Mouse (Mus musculus) intestine, postnatal 0 days (tissue): ENCODE data around the gene Cd22. TPM values are rescaled to one million over a fixed set of nuclear protein-coding genes. Genes with fewer than 3 reads are reported as not detected.

Experiments used
- ATAC-seq: fragments of 200-750 bp; cut with Nextera tagmentation; 2 replicates; pipeline ENCODE4 v1.8.0; 2017; ENCODE audit warnings: mild to moderate bottlenecking, moderate TSS enrichment, moderate library complexity
- H3K27ac ChIP-seq: fragments of 300-500 bp; sonication (generic); 2 replicates; pipeline ENCODE4 v1.5.1; 2014; ENCODE audit warnings: mild to moderate bottlenecking, low read depth, low read length, moderate library complexity
- H3K27me3 ChIP-seq: fragments of 300-500 bp; sonication (generic); replicated peaks from 2 replicates; pipeline ENCODE4 v1.6.1; 2014; ENCODE audit warnings: low read length, mixed read lengths; ENCODE audit not compliant: control insufficient read depth, insufficient read depth
- H3K36me3 ChIP-seq: fragments of 300-500 bp; sonication (generic); 2 replicates; pipeline ENCODE4 v1.6.1; 2014; ENCODE audit warnings: mild to moderate bottlenecking, moderate library complexity; ENCODE audit not compliant: control insufficient read depth, insufficient read depth
- H3K4me1 ChIP-seq: fragments of 300-500 bp; sonication (generic); replicated peaks from 2 replicates; pipeline ENCODE4 v1.6.1; 2014; ENCODE audit warnings: antibody characterized with exemption, low read length, mixed read lengths; ENCODE audit not compliant: control insufficient read depth, insufficient read depth
- H3K4me2 ChIP-seq: fragments of 300-500 bp; sonication (generic); replicated peaks from 2 replicates; pipeline ENCODE4 v1.6.1; 2014; ENCODE audit warnings: low read depth, mild to moderate bottlenecking, moderate library complexity
- H3K4me3 ChIP-seq: fragments of 300-500 bp; sonication (generic); 2 replicates; pipeline ENCODE4 v1.5.1; 2014; ENCODE audit warnings: low read depth, low read length
- H3K9ac ChIP-seq: fragments of 300-500 bp; sonication (generic); 2 replicates; pipeline ENCODE4 v1.6.1; 2014; ENCODE audit warnings: mild to moderate bottlenecking, low read depth, low read length
- H3K9me3 ChIP-seq: fragments of 300-500 bp; sonication (generic); 2 replicates; pipeline ENCODE4 v1.6.1; 2016; ENCODE audit warnings: mixed run types; ENCODE audit not compliant: control insufficient read depth
- CTCF ChIP-seq: sonication (generic); IDR thresholded peaks from 2 replicates; pipeline ENCODE4 v1.5.1; 2016; ENCODE audit warnings: low read depth, mild to moderate bottlenecking, control low read depth, antibody characterized with exemption, moderate library complexity
- WGBS: fragments of 180-500 bp; shearing (Covaris S2); extraction: QIAGEN DNeasy Blood & Tissue Kit; methylation state at CpG from one replicate; pipeline ENCODE4 v1.1.7; 2014; 5-methylcytosine and 5-hydroxymethylcytosine counted together
- polyA plus RNA-seq: library from polyadenylated mRNA; unstranded; fragments of >200 nt; fragmentation: Nextera tagmentation; extraction: Ambion mirVana; gene quantifications from 2 replicates; pipeline ENCODE4 v1.2.1, GENCODE M21; 2015

Gene Cd22
- polyA plus RNA-seq, 1 experiment from 2014 or later, result 0.27 TPM

DNA sequence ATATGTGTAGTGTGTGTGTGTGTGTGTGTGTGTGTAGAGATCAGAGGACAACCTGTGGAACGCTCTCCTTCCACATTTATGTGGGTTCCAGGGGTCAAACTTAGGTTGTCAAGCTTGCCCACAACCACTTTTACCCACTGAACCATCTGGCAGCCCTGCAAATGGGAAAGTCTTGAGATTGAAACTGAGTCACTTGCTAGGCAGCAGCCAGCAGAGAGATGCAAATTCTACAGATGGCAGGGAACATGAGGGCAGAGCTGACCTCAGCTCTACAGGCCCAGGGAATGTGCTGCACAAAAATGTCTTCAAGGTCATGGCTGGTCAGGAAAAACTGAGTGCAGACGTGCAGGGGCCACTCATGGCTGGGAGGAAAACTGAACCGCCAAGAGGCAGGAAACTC, 1.2 kb upstream of the Cd22 start:
- Histone ChIP-seq H3K4me1 (no peaks in the 10 kb centered on the region), H3K27ac (no peak overlapping the region), H3K9me3 (no peaks in the 10 kb centered on the region), H3K36me3 (no peaks in the 10 kb centered on the region), H3K4me2 (no peak overlapping the region), H3K27me3 (no peaks in the 10 kb centered on the region), H3K4me3 (no peak overlapping the region), H3K9ac (no peak overlapping the region)
- no peak for ATAC-seq
- WGBS, result 70% methylated on average over 3 of the region's 3 CpGs
- no peak for TF ChIP-seq CTCF

DNA sequence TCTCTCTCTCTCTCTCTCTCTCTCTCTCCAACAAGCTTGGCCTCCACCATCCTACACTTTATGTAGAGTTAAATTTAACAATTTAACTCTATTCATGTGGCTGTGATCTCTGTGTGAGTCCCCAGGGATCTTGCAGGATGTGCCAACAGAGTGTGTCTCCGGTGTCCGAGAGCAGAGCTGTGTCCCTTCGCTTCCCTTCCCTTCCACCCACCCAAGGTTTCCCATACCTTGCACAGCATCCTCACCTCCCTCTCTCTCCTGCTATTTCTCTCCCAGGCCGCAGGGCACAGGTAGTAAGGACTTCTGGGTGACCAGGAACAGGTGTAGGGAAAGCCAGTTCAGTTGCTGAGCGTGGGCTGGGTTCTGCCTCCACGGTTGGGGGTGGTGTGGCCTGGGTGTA, 1.2 kb downstream of the Cd22 start:
- H3K27me3 ChIP-seq, result no peaks in the 10 kb centered on the region
- no peak overlapping the region for H3K4me2 ChIP-seq
- H3K36me3 ChIP-seq, result no peaks in the 10 kb centered on the region
- no peaks in the 10 kb centered on the region for H3K4me1 ChIP-seq
- no peaks in the 10 kb centered on the region for H3K9me3 ChIP-seq
- no peak overlapping the region for H3K9ac ChIP-seq
- 66% methylated on average over 6 of the region's 6 CpGs for WGBS
- no peak overlapping the region for H3K4me3 ChIP-seq
- no peak for TF ChIP-seq CTCF
- no peak for ATAC-seq
- H3K27ac ChIP-seq, result no peak overlapping the region

DNA sequence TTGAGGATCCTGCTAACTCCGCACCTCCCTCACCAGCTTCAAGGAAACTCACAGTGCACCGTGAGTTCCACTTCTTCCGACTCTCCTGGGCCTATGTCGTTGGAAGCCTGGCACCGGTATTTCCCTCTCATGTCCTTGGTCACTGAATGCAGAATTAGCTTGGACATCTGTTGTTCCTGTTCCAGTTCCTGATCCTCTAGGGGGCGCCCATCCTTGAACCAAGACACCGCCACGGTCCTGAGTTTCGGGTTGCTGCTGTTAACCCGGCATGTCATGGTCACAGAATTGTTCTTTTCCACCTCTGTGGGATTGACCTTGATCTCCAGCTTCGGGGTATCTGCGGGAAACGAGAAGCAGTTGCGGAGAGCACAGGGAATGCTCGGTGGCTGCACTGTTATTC, 7.1 kb downstream of the Cd22 start:
- TF ChIP-seq CTCF, result peak; percentile 82
- Histone ChIP-seq H3K4me2 (peak overlapping the region; percentile 32), H3K4me1 (no peaks in the 10 kb centered on the region), H3K9me3 (no peaks in the 10 kb centered on the region), H3K27ac (no peak overlapping the region), H3K36me3 (no peaks in the 10 kb centered on the region), H3K4me3 (0 out of 2 replicates have a peak overlapping the region, but pooled peaks have one; percentile 5), H3K9ac (no peak overlapping the region), H3K27me3 (no peaks in the 10 kb centered on the region)
- no peak for ATAC-seq
- WGBS, result 17% methylated on average over 15 of the region's 15 CpGs

DNA sequence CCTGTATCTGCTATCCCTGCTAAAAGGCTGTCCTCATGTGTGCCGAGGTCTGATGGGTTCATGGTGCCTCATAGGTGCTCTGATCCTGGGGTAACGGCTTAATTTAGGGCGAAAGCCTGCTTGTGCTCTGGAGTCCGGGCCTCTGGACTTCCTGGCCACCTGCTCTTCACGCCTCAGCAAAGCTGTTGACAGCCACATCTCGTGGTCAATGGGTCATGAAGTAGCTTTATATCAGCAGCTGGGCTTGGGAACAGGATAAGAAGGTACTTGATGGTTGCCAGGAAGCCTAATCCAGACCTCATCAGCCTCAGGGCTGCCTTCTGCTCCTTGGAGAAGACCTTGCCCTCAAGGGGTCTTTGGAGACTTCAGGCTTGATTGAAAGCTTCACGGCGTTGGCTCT, 16.8 kb downstream of the Cd22 start:
- 74% methylated on average over 8 of the region's 8 CpGs for WGBS
- Histone ChIP-seq H3K4me1 (no peaks in the 10 kb centered on the region), H3K27me3 (no peaks in the 10 kb centered on the region), H3K4me2 (no peak overlapping the region), H3K36me3 (no peaks in the 10 kb centered on the region), H3K27ac (no peak overlapping the region), H3K4me3 (no peak overlapping the region), H3K9ac (no peak overlapping the region), H3K9me3 (no peaks in the 10 kb centered on the region)
- no peak for ATAC-seq
- TF ChIP-seq CTCF, result no peak

DNA sequence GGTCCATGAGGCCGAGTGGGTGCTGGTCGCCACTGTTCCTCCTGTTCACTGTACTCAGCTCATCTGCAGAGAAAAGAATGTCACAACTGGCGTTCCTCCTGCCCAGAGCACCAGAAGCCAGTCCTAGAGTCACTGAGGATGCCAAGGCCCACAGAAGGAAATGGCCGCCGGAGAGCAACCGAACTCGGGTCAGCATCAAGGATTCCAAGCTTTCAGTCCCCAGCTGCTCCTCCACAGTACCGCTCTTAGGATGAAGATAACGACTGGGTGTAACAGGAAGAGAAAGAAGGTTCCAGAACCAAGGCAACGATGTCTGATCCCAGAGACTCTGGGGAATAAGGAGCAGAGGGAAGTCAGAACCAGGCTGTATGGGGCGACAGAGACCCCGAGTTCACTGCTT, 18.7 kb downstream of the Cd22 start, which contains the start of gene Ffar1:
Gene Ffar1, minus strand, starts transcription at position 101 of the 400 bp plus-strand sequence.
- no peaks in the 10 kb centered on the region for H3K36me3 ChIP-seq
- no peak within 1 kb of the TSS for H3K9ac ChIP-seq
- WGBS, result 85% methylated on average over 12 of the region's 12 CpGs
- H3K4me3 ChIP-seq, result no peak within 1 kb of the TSS
- no peak within 1 kb of the TSS for H3K27ac ChIP-seq
- no peaks in the 10 kb centered on the region for H3K27me3 ChIP-seq
- ATAC-seq, result no peak
- no peaks in the 10 kb centered on the region for H3K9me3 ChIP-seq
- no peak within 1 kb of the TSS for H3K4me2 ChIP-seq
- no peak for TF ChIP-seq CTCF
- no peaks in the 10 kb centered on the region for H3K4me1 ChIP-seq

DNA sequence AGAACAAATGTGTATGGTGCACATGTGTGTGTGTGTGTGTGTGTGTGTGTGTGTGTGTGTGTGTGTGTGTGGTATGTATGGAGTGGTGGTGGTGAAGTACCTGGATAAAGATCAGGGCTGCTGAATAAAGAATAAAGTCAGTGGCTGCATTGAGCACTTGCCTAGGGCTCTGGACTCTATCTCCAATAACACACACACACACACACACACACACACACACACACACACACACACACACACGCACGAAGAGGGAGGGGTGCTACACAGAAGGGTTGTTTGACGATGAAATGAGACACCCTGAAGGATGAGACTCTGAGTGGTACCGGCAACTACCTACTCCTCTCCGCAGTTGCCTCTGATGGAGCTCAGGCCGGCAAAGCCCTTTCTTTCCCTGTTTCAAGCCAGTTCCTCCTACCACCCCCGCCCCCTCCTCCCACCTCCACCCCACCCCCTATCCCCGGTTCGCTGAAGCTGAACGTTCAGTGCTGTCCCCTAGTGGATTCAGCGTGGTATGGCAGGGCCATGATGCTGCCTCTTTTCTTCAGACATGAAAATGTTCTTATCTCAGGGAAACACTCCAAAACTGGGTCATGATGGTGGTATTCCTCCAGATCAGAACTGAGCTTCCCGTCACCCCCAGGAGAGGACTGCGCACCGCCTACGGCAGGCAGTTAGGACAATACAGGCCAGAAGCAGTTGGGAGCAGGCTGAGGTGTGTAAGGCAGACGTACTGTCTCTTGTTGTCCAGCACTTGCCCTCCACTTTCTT, 20.3 kb downstream of the Cd22 start:
- Histone ChIP-seq H3K9me3 (no peaks in the 10 kb centered on the region), H3K27me3 (no peaks in the 10 kb centered on the region), H3K4me3 (no peak overlapping the region), H3K4me1 (no peaks in the 10 kb centered on the region), H3K4me2 (peak overlapping the region; percentile 52; the same call in 1 of the 2 replicates), H3K9ac (no peak overlapping the region), H3K27ac (no peak overlapping the region), H3K36me3 (no peaks in the 10 kb centered on the region)
- 9% methylated on average over 15 of the region's 16 CpGs for whole genome bisulfite sequencing
- TF ChIP-seq CTCF, result peak; percentile 80
- ATAC-seq, result peak; percentile 46; the same call in 1 of the 2 replicates
